Mouse (Mus musculus): ENCODE results near the gene Nup43.

Gene Nup43

DNA sequence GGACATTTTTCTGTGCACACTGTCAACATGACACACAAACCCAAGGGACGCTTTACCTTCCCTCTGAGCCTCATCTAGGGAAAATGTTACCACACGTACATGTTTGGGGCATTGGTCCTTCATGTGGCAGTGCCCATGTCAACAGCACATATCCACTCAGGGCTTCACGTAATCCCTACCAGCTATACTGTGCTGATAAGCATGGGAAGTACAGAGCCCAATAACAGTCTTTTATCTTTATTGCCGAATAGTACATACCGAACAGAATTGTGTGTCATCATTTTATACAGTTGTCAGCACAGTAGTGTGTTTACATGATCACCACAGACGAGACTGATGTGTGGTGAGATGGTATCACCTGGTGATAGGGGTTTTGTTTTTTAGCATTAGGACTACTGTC is 19.6 kb downstream of the Nup43 start:
- DNase-seq = no peak

DNA sequence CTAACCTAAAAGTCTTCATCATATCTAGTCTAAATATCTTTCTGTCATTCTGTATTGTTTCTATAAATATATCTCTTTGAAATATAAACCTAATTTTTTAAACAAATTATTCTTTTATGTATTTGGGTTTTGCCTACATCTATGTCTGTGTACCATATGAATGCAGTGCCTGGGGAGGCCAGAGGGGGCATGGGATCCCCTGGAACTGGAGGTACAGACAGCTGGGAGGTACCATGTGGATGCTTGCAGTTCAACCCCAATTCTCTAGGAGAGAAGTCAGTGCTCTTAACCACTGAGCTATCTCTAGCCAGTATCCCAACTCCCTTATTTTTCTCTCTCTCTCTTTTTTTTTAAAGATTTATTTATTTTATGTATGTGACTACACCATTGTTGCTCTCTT is 28.0 kb downstream of the Nup43 start:
- DNase-seq = no peak

DNA sequence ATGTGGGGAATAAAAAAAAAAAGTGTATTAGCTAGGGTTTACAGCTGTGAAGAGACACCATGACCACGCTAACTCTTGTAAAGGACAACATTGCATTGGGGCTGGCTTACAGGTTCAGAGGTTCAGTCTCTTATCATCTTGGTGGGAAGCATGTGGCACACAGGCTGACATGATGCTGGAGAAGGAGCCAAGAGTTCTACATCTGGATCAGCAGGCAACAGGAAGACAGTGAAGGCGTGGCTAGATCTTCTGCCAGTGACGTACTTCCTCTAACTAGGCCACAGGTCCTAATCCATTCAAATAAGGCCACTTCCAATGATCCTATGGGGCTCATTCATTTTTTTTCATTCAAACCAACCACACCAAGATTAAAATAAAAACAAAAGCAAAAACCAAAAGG is 32.8 kb downstream of the Nup43 start:
- no peak for DNase-seq

DNA sequence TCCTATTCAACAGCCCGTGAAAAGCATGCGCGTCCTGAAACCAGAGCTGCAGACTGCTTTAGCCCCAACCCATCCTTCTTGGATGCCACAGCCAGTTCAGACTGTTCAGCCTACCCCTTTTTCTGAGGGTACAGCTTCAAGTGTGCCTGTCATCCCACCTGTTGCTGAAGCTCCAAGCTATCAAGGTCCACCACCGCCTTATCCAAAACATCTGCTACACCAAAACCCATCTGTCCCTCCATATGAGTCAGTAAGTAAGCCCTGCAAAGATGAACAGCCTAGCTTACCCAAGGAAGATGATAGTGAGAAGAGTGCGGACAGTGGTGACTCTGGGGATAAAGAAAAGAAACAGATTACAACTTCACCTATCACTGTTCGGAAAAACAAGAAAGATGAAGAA is 35.3 kb downstream of the Nup43 start:
- no peak for DNase-seq

DNA sequence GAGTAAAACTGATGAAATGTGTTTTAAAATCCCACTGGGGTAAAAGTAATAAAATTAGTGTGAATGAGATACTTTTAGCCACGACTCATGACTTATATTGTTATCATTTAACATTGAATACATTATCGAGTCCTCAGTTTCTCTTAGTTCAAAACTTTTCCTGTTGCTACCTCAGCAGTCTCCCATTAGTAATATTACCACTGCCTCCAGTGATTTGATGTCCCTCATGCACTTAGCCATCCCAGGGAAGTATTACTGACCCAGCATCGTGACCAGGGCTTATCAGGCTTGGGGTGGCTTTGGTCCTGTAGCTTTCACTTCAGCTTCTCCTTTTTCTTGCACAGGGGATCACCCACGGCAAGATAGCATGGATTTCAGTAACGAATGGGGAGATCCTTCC is 42.8 kb downstream of the Nup43 start:
- DNase-seq = no peak

DNA sequence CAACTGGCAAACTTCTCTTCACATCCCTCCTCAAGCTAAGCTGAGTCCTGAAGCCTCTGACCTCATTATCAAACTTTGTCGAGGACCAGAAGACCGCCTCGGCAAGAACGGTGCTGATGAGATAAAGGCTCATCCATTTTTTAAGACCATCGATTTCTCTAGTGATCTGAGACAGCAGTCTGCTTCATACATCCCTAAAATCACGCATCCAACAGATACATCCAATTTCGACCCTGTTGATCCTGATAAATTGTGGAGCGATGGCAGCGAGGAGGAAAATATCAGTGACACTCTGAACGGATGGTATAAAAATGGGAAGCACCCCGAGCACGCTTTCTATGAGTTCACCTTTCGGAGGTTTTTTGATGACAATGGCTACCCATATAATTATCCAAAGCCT is 45.2 kb downstream of the Nup43 start:
- DNase-seq = no peak

DNA sequence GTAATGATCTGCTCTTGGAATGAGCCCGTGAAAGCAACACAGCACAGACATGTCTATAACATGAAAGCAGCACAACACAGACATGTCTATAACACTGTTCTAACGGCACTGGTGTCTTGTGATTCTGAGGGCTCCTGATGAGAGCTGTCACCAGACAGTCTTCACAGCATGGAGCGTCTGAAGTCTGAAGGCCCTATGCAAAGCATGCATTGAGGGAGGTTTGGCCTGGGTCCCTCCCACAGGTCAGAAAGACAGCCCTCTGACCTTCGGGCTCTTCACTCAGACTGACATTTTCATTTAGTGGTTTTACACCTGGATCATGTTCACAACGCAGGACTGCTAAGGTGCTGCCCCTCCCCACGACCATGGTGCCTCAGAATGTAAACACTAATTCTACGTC is 47.8 kb downstream of the Nup43 start:
- DNase-seq = no peak

DNA sequence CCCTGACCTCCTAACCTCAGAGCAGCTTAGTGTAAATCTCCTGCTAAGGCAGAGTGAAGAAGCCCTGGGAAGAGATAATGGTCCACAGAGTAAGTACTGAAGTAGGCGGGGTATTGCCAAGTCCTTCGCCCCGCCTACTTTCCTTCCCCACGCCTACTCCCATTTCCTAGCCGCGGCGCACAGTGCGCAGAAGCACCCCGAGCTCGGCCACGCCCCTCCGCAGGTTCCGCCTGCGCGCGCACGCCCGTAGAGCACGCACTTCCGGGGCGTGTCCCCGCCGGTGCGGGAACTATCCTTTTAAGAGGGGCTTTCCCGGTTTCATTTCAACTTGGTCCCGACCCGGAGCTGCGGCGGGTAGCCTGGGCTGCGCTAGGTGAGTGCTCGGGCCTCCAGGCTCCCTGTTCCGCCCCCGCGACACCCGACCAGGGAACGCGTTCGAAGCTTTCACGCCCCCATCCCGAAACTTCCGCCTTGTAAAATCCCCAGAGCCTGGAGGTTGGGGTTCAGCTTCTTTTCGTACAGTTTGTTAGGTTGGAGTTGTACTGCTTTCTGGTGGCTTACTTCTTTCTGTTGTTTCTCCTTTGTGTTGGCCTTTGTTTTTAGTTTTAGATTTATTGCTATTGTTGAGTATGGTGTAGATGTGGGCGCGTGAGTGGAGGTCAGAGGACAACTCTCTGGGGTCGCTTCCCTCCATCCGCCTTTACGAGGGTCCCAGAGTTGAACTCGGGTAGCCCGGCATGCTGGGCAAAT is 58.6 kb downstream of the Nup43 start, which contains the start of gene Katna1:
TSS of gene Katna1 (plus strand) at position 250 of the 750 bp plus-strand sequence.
- DNase-seq = peak; percentile 87

DNA sequence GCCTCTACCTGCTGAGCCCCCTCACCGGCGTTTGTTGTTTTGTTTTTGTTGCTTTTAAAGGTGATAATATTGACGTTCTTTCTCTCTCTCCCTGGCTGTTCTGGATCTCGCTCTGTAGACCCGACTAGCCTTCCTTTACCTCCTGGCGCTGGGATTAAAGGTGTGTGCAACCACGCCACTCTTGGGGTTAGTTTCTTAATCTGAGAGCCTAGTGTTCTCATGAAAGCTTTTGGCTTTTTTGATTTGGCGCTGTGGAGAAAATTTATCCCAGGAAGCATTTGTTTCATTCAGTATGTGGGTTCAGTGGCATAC is 59.2 kb downstream of the Nup43 start:
- DNase-seq = no peak

DNA sequence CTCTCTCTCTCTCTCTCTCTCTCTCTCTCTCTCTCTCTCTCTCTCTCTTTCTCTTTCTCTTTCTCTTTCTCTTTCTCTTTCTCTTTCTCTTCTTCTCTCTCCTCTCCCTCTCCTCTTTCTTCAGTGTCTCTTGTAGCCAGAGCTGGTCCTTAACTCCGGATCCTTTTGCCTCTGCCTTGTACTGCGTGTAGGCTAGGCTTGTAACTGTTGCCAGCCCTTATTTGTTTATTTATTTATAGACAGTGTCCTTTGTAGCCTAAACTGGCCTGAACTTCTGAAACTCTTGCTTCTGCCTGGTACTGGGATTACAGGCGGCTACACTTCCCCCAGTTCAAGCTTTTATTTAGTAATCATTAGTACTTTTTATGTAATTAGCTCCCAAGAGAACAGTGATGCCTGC is 59.7 kb downstream of the Nup43 start:
- DNase-seq = no peak
